Mouse (Mus musculus) kidney, embryonic 16.5 days (tissue): ENCODE data around the gene Galns. TPM values are rescaled to one million over a fixed set of nuclear protein-coding genes. Genes with fewer than 3 reads are reported as not detected.

Experiments used
- ATAC-seq: fragments of 200-750 bp; cut with Nextera tagmentation; 2 replicates; pipeline ENCODE4 v1.8.0; 2017; ENCODE audit warnings: moderate TSS enrichment; ENCODE audit not compliant: low FRiP score, low TSS enrichment
- H3K27ac ChIP-seq: fragments of 300-500 bp; sonication (generic); 2 replicates; pipeline ENCODE4 v1.5.1; 2014; ENCODE audit warnings: low read length
- H3K27me3 ChIP-seq: fragments of 300-500 bp; sonication (generic); 2 replicates; pipeline ENCODE4 v1.6.1; 2014; ENCODE audit warnings: low read length, control low read depth, mixed read lengths; ENCODE audit not compliant: insufficient read depth
- H3K36me3 ChIP-seq: fragments of 300-500 bp; sonication (generic); 2 replicates; pipeline ENCODE4 v1.6.1; 2014; ENCODE audit warnings: low read length, control low read depth, mixed read lengths; ENCODE audit not compliant: insufficient read depth
- H3K4me1 ChIP-seq: fragments of 300-500 bp; sonication (generic); 2 replicates; pipeline ENCODE4 v1.6.1; 2014; ENCODE audit warnings: low read length, control low read depth, mixed read lengths; ENCODE audit not compliant: insufficient read depth
- H3K4me2 ChIP-seq: fragments of 300-500 bp; sonication (generic); replicated peaks from 2 replicates; pipeline ENCODE4 v1.6.1; 2014; ENCODE audit warnings: low read depth, low read length
- H3K4me3 ChIP-seq: fragments of 300-500 bp; sonication (generic); 2 replicates; pipeline ENCODE4 v1.5.1; 2014; ENCODE audit warnings: mild to moderate bottlenecking, low read length
- H3K9ac ChIP-seq: fragments of 300-500 bp; sonication (generic); replicated peaks from 2 replicates; pipeline ENCODE4 v1.6.1; 2014; ENCODE audit warnings: low read length
- H3K9me3 ChIP-seq: fragments of 300-500 bp; sonication (generic); 2 replicates; pipeline ENCODE4 v1.6.1; 2016; ENCODE audit warnings: low read length, control low read depth
- WGBS: fragments of 180-500 bp; shearing (Covaris S2); extraction: QIAGEN DNeasy Blood & Tissue Kit; methylation state at CpG from one replicate; pipeline ENCODE4 v1.1.7; 2014; 5-methylcytosine and 5-hydroxymethylcytosine counted together
- polyA plus RNA-seq: library from polyadenylated mRNA; unstranded; fragments of >200 nt; fragmentation: Nextera tagmentation; extraction: Ambion mirVana; gene quantifications from 2 replicates; pipeline ENCODE4 v1.2.1, GENCODE M21; 2015

The Galns gene
- polyA plus RNA-seq, 1 experiment from 2014 or later, result 18.2 TPM

DNA sequence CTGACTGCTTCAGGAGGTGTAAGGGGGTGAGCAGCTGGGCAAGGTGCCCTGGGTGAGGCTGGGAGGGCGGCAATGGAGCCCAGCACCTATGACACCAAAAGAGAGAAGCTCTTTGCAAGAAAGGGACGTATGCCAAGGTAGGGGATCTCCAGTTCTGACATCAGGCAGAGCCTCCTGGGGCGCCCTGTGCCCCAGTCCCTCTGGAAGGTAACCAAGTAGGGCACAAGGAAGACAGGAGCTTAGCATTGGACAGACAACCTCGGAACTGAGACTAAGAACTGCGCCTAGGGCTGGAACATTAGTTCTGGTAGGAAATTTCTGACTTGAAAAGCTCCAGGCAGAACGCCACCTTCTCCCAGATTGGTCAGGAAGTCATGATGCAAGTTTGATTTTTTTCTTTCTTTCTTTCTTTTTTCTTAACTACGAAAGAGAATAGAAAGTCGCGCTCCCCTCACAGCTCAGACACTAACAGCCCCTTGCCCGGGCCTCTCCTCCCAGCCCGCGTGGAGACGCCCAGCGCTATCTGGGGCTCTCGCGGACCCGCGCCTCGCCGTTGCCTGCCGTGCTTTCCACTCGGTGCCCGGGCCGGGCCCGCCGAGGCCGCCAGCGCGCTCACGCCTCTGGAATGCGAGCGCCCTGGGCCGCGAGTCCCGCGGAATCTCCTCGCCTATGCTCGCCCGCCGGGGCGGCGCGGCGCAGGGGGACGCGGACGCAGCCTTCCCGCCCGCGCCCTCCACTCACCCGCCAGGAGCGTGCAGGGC is 60.8 kb downstream of the Galns start:
- Histone ChIP-seq H3K4me1 (peaks cover 50% of the 10 kb centered on the region), H3K36me3 (no peaks in the 10 kb centered on the region), H3K9me3 (no peaks in the 10 kb centered on the region), H3K9ac (peak overlapping the region; percentile 93), H3K4me2 (peak overlapping the region; percentile 89), H3K27ac (peak overlapping the region; percentile 81), H3K4me3 (peak overlapping the region; percentile 74), H3K27me3 (no peaks in the 10 kb centered on the region)
- WGBS, result 3% methylated on average over 43 of the region's 52 CpGs
- ATAC-seq, result peak; percentile 34

- peak overlapping the region; percentile 89 for H3K4me2 ChIP-seq
- no peaks in the 10 kb centered on the region for H3K36me3 ChIP-seq
- no peak for ATAC-seq
- peak overlapping the region; percentile 74; the same call in 1 of the 2 replicates for H3K4me3 ChIP-seq
- 0 out of 2 replicates have a peak overlapping the region, but pooled peaks have one; percentile 93 for H3K9ac ChIP-seq
- no peak overlapping the region for H3K27ac ChIP-seq
- H3K9me3 ChIP-seq, result no peaks in the 10 kb centered on the region
- WGBS, result 87% methylated on average over 3 of the region's 3 CpGs
- peaks cover 51% of the 10 kb centered on the region for H3K4me1 ChIP-seq
- no peaks in the 10 kb centered on the region for H3K27me3 ChIP-seq
Measured at GRCm38 (mm10) chr8:122548891-122549439, 62.3 kb downstream of the Galns start.

DNA sequence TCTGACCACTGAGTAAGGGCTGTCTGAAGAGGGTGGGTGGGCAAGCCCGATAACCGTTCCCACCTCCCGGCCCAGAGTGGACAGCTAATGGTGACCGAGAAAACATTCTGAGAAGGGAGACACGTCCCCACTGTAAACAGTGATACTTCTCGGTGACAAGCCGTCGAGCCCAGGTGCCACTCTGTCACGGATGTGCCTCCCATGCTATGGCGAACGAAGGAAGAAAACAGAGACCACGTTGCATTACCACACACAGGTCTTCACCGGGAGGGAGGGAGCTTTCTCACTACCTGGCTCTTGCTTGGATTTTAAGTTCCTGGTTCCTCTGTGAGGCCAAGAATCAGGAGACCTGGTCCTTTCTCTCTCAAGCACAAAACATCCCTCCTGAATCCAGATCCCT is 62.9 kb downstream of the Galns start:
- peaks cover 51% of the 10 kb centered on the region for H3K4me1 ChIP-seq
- no peak overlapping the region for H3K4me3 ChIP-seq
- H3K36me3 ChIP-seq, result no peaks in the 10 kb centered on the region
- ATAC-seq, result no peak
- WGBS, result 48% methylated on average over 13 of the region's 13 CpGs
- H3K4me2 ChIP-seq, result 0 out of 2 replicates have a peak overlapping the region, but pooled peaks have one; percentile 43
- H3K9me3 ChIP-seq, result no peaks in the 10 kb centered on the region
- peak overlapping the region; percentile 93; the same call in 1 of the 2 replicates for H3K27ac ChIP-seq
- no peaks in the 10 kb centered on the region for H3K27me3 ChIP-seq
- no peak overlapping the region for H3K9ac ChIP-seq

- no peak for ATAC-seq
Measured at GRCm38 (mm10) chr8:122547815-122548214, 63.4 kb downstream of the Galns start.

GRCm38 (mm10) chr8:122546811-122547453 is 64.3 kb downstream of the Galns start:
- H3K4me3 ChIP-seq, result peak overlapping the region; percentile 4; the same call in 1 of the 2 replicates
- H3K27me3 ChIP-seq, result no peaks in the 10 kb centered on the region

More at GRCm38 (mm10) chr8:122547815-122548214, 63.4 kb downstream of the Galns start:
- Histone ChIP-seq H3K9ac (peak overlapping the region; percentile 58; the same call in 1 of the 2 replicates), H3K4me1 (peaks cover 51% of the 10 kb centered on the region), H3K27ac (peak overlapping the region; percentile 93), H3K9me3 (no peaks in the 10 kb centered on the region), H3K4me2 (peak overlapping the region; percentile 43), H3K4me3 (0 out of 2 replicates have a peak overlapping the region, but pooled peaks have one; percentile 4), H3K36me3 (no peaks in the 10 kb centered on the region), H3K27me3 (no peaks in the 10 kb centered on the region)
- 24% methylated on average over 5 of the region's 5 CpGs for WGBS

GRCm38 (mm10) chr8:122546066-122546755 is 65.1 kb downstream of the Galns start:
- 66% methylated on average over 6 of the region's 7 CpGs for WGBS
- peaks cover 51% of the 10 kb centered on the region for H3K4me1 ChIP-seq
- H3K27ac ChIP-seq, result peak overlapping the region; percentile 93
- ATAC-seq, result no peak; the same call in 1 of the 2 replicates
- no peaks in the 10 kb centered on the region for H3K9me3 ChIP-seq
- H3K36me3 ChIP-seq, result no peaks in the 10 kb centered on the region
- no peak overlapping the region for H3K4me3 ChIP-seq
- H3K27me3 ChIP-seq, result no peaks in the 10 kb centered on the region
- H3K4me2 ChIP-seq, result peak overlapping the region; percentile 43; the same call in 1 of the 2 replicates
- H3K9ac ChIP-seq, result peak overlapping the region; percentile 58

More at GRCm38 (mm10) chr8:122546811-122547453, 64.3 kb downstream of the Galns start:
- Histone ChIP-seq H3K27ac (peak overlapping the region; percentile 93), H3K9me3 (no peaks in the 10 kb centered on the region), H3K9ac (peak overlapping the region; percentile 58), H3K4me1 (peaks cover 51% of the 10 kb centered on the region), H3K36me3 (no peaks in the 10 kb centered on the region), H3K4me2 (peak overlapping the region; percentile 43)
- WGBS, result 13% methylated on average over 24 of the region's 24 CpGs
- peak; percentile 44 for ATAC-seq

DNA sequence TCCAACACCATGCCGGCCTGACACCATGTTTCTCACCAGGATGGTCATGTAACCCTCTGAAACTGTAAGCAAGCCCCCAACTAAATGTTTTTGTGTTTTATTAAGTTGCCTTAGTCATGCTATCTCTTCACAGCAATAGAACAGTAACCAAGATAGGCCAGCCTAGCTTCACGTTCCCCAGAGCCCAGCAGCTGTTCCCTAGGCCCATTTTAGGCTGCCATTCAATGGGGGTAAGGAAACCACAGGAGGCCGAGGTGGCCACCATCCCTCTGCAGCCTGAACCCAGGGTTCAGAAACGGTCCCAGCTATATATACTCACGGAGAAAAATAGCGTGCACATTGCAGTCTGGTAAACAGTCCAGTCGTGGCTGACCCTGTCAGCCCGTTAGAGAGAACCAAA is 67.1 kb downstream of the Galns start:
- Histone ChIP-seq H3K4me2 (no peak overlapping the region), H3K27me3 (no peaks in the 10 kb centered on the region), H3K9me3 (no peaks in the 10 kb centered on the region), H3K36me3 (no peaks in the 10 kb centered on the region), H3K9ac (no peak overlapping the region), H3K27ac (no peak overlapping the region), H3K4me3 (no peak overlapping the region), H3K4me1 (peaks cover 38% of the 10 kb centered on the region)
- no peak for ATAC-seq
- 91% methylated on average over 8 of the region's 8 CpGs for WGBS

DNA sequence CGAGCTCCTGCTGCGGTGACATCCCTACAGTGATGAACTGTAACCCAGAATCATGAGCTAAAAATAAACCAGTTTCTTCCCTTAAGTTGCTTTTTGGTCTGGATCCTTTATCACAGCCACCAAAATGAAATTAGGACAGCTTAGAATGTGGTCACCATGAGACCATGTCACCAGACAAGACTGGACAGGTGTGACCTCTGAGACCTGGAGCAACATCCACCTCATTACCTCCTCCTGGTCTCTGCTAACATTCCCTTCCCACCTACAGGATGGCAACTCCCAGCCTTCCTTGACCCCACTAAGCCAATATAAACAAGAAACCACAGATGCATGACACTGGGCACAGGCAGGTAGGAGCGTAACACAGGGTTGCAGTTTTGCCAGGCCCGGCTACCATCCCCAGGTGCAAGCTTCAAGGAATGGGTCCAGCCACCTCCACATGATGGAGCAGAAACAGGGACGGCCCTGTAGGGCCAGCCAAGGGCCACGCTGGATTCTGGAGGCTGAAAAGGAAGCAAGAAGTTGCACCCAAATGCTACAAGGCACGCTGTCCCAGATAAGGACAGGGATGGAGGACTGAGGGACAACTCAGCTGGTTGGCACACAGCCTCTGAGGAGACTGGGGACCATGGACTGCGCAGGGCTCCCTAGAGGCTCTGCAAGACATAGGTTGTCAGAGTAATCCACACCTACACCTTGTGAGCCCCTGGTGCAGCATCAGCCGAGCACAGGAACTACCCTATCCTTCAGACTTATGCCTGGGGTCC is 72.8 kb downstream of the Galns start:
- Histone ChIP-seq H3K4me2 (no peak overlapping the region), H3K36me3 (no peaks in the 10 kb centered on the region), H3K27me3 (no peaks in the 10 kb centered on the region), H3K9me3 (no peaks in the 10 kb centered on the region), H3K4me1 (peaks cover 30% of the 10 kb centered on the region), H3K9ac (no peak overlapping the region), H3K4me3 (no peak overlapping the region), H3K27ac (no peak overlapping the region)
- ATAC-seq, result no peak
- WGBS, result 79% methylated on average over 9 of the region's 9 CpGs

DNA sequence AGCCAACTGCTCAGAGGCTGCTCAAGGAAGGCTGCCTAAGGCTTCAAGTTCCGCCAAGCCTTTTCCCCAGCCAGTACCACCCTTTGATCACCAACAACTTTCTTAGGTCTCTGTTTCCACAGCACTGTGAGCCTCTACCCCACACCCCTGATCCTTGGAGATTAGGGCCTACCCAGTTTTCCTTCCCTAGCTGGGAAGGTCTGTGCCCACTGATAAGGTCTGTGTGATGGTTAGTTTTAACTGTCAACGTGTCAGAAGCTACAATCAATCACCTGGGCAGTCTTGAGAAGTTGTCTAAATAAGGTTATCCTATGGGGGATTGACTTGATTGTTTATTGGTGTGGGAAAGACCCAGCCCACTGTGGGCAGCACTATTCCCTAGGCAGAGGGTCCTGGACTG is 73.5 kb downstream of the Galns start:
- ATAC-seq, result no peak
- 79% methylated on average over 2 of the region's 2 CpGs for WGBS
- H3K9ac ChIP-seq, result no peak overlapping the region
- peaks cover 34% of the 10 kb centered on the region for H3K4me1 ChIP-seq
- H3K27me3 ChIP-seq, result no peaks in the 10 kb centered on the region
- H3K4me3 ChIP-seq, result no peak overlapping the region
- no peak overlapping the region for H3K4me2 ChIP-seq
- H3K9me3 ChIP-seq, result no peaks in the 10 kb centered on the region
- no peaks in the 10 kb centered on the region for H3K36me3 ChIP-seq
- peak overlapping the region; percentile 80 for H3K27ac ChIP-seq
